ENCODE assay signal across 7 mouse cellular contexts in genomic region chr1:91179086-91179485, GRCm38 (mm10). TPM values are rescaled to one million over a fixed set of nuclear protein-coding genes. Genes with fewer than 3 reads are reported as not detected.
DNase-seq lines count a peak whose midpoint lies in the region; TF ChIP-seq lines count a peak whose summit lies in the region.

No protein-coding gene starts in this region.

- no peak overlapping the region for H3K4me3 ChIP-seq in midbrain, embryonic 10.5 days
- no peak overlapping the region for H3K4me3 ChIP-seq in small intestine, adult 2 months (ENCODE audit: low read depth, low read length)

- WGBS in midbrain, embryonic 10.5 days: 34% methylated on average over 5 of the region's 5 CpGs
- WGBS in small intestine, adult 2 months: 30% methylated on average over 5 of the region's 5 CpGs

- H3K27me3 ChIP-seq in midbrain, embryonic 10.5 days (ENCODE audit: low read depth, poor library complexity, severe bottlenecking): peaks cover 51% of the 10 kb centered on the region
- H3K27me3 ChIP-seq in small intestine, adult 2 months (ENCODE audit: control insufficient read depth, insufficient read depth, low read length): peaks cover 5% of the 10 kb centered on the region; the same call in 1 of the 2 replicates

- no peak overlapping the region for H3K27ac ChIP-seq in midbrain, embryonic 10.5 days (replicated peaks)
- no peak overlapping the region for H3K27ac ChIP-seq in small intestine, adult 2 months (ENCODE audit: insufficient read depth, low read depth, low read length)

- no peaks in the 10 kb centered on the region for H3K36me3 ChIP-seq in midbrain, embryonic 10.5 days
- H3K36me3 ChIP-seq in small intestine, adult 2 months (ENCODE audit: control insufficient read depth, insufficient read depth, low read length): no peaks in the 10 kb centered on the region

- TF ChIP-seq CTCF in small intestine, adult 2 months (IDR thresholded peaks at IDR 0.05; ENCODE audit: extremely low read depth, insufficient read length, insufficient replicate concordance, low read depth, low read length): peak; percentile 62

- TF ChIP-seq POLR2A in small intestine, adult 2 months (IDR thresholded peaks at IDR 0.05; ENCODE audit: low read depth, low read length): no peak

- no peaks in the 10 kb centered on the region for H3K9me3 ChIP-seq in midbrain, embryonic 10.5 days (replicated peaks)

- H3K4me1 ChIP-seq in midbrain, embryonic 10.5 days: peaks cover 33% of the 10 kb centered on the region
- peaks cover 6% of the 10 kb centered on the region; the same call in 1 of the 2 replicates for H3K4me1 ChIP-seq in small intestine, adult 2 months (ENCODE audit: control insufficient read depth, insufficient read depth, insufficient read length, low read length)

- intact Hi-C loops in left cerebral cortex, postnatal 4 days (cut with DNase I): loop anchor here (5.0 kb wide), 1 partner anchor 58 kb away; no protein-coding TSS in a partner anchor

- peak; percentile 64 to 88 for DNase-seq in adrenal gland, adult (ENCODE audit: inconsistent age in 2 of 2, low spot score in 1 of 2)
- DNase-seq in embryo, embryonic 11 days: peak; percentile 68
- peak; percentile 74 to 80 for DNase-seq in heart, adult 18-20 months
- DNase-seq in kidney, adult 11 months: peak; percentile 47
- peak; percentile 76 for DNase-seq in left cerebral cortex, postnatal 4 days
- peak; percentile 47 for DNase-seq in midbrain, embryonic 10.5 days (ENCODE audit: low spot score)

RNA-seq across cellular contexts. Expression of gene Ramp1, which starts 0.5 kb away (rescaled TPM):
- 1 to 10 TPM; 7.3 to 7.8 TPM for total RNA-seq in heart, adult 18-20 months (2021)
- 10 to 100 TPM; 12.3 to 14.3 TPM for total RNA-seq in left cerebral cortex, postnatal 4 days (2021)
- 0.47 and 0.48 TPM in 2 replicates for polyA plus RNA-seq in midbrain, embryonic 10.5 days (2016; fragmentation: Nextera tagmentation; extraction: Ambion mirVana)
- polyA plus RNA-seq in small intestine, adult 2 months (2012; rRNA removed): 12.1 and 23.5 TPM in 2 replicates

RNA-seq across cellular contexts. Expression of gene Rbm44, which starts 34.2 kb away (rescaled TPM):
- total RNA-seq in heart, adult 18-20 months (2021): not detected
- under 1 TPM in 1 of 2 experiments, not detected in 1; 0.10 TPM for total RNA-seq in left cerebral cortex, postnatal 4 days (2021)
- 0.36 and 0.51 TPM in 2 replicates for polyA plus RNA-seq in midbrain, embryonic 10.5 days (2016; fragmentation: Nextera tagmentation; extraction: Ambion mirVana)
- polyA plus RNA-seq in small intestine, adult 2 months (2012; rRNA removed): not detected in 2 replicates
